In genomic region chr7:71412079-71412478, GRCm38 (mm10) we compare ENCODE assay signal across 9 mouse cellular contexts.
DNase-seq lines count a peak whose midpoint lies in the region; ATAC-seq and TF ChIP-seq lines count a peak whose summit lies in the region.
"Had no signal": no experiment of that assay in that cellular context is flagged by ENCODE, and none has a peak within 500 bp of the region (broad histone marks: within the 10 kb centered on the region; RNA-seq: fewer than 3 reads in every experiment).

No protein-coding gene starts in this region.

- DNase-seq in Patski (ENCODE audit: low read depth, low spot score), result peak; percentile 24
- DNase-seq in cerebellum, adult 9-11 months, result peak; percentile 20
- peak; percentile 32 to 76 for DNase-seq in frontal cortex, postnatal 10 days (ENCODE audit: low spot score in 2 of 2)
- DNase-seq in hindbrain, embryonic 11.5 days (ENCODE audit: low spot score), result peak; percentile 89
- DNase-seq in layer of hippocampus, adult 9-11 months, result peak; percentile 59
- peak; percentile 82 for DNase-seq in ovary, postnatal 36 days (ENCODE audit: low spot score)
- peak; percentile 44 for DNase-seq in urinary bladder, postnatal 10 days (ENCODE audit: low spot score)

- H3K9me3 ChIP-seq in hindbrain, embryonic 11.5 days (ENCODE audit: control insufficient read depth, low read length), result no peaks in the 10 kb centered on the region
- no peaks in the 10 kb centered on the region for H3K9me3 ChIP-seq in lung, embryonic 15.5 days

- peaks cover 3% of the 10 kb centered on the region for H3K27me3 ChIP-seq in Patski
- H3K27me3 ChIP-seq in hindbrain, embryonic 11.5 days (ENCODE audit: control insufficient read depth, insufficient read depth, low read length), result no peaks in the 10 kb centered on the region
- no peaks in the 10 kb centered on the region for H3K27me3 ChIP-seq in lung, embryonic 15.5 days

- POLR2A ChIA-PET in Patski (lab: Charles Lee), result interaction anchor here (0.5 to 1.0 kb wide), 4 partner anchors 28 to 519 kb away, joined by 3 to 8 read pairs (median 6); no protein-coding TSS in a partner anchor

- H3K4me1 ChIP-seq in hindbrain, embryonic 11.5 days (replicated peaks; ENCODE audit: control insufficient read depth, insufficient read depth, low read length), result no peaks in the 10 kb centered on the region; the same call in 1 of the 2 replicates
- peaks cover 35% of the 10 kb centered on the region for H3K4me1 ChIP-seq in lung, embryonic 15.5 days

- H3K27ac ChIP-seq in hindbrain, embryonic 11.5 days (ENCODE audit: low read depth, low read length), result no peak overlapping the region
- peak overlapping the region; percentile 90 for H3K27ac ChIP-seq in lung, embryonic 15.5 days
- H3K27ac ChIP-seq: macrophage had no signal

- 4% methylated on average over 12 of the region's 12 CpGs for WGBS in hindbrain, embryonic 11.5 days
- 1% methylated on average over 12 of the region's 12 CpGs for WGBS in lung, embryonic 15.5 days

- H3K4me2 ChIP-seq in hindbrain, embryonic 11.5 days (replicated peaks; ENCODE audit: low read depth, low read length), result peak overlapping the region; percentile 35
- H3K4me2 ChIP-seq in lung, embryonic 15.5 days, result peak overlapping the region; percentile 74

- no peaks in the 10 kb centered on the region for H3K36me3 ChIP-seq in hindbrain, embryonic 11.5 days (ENCODE audit: control insufficient read depth, insufficient read depth, low read length)
- H3K36me3 ChIP-seq in lung, embryonic 15.5 days, result no peaks in the 10 kb centered on the region

- H3K9ac ChIP-seq in hindbrain, embryonic 11.5 days (ENCODE audit: low read depth, low read length), result no peak overlapping the region
- peak overlapping the region; percentile 15; the same call in 1 of the 2 replicates for H3K9ac ChIP-seq in lung, embryonic 15.5 days

- CTCF ChIA-PET in Patski (lab: Charles Lee), result interaction anchor here (0.9 to 1.5 kb wide), 2 partner anchors 10 to 15 kb away, joined by 3 to 5 read pairs; no protein-coding TSS in a partner anchor

- H3K4me3 ChIP-seq in hindbrain, embryonic 11.5 days (ENCODE audit: low read depth, low read length), result peak overlapping the region; percentile 18
- peak overlapping the region; percentile 40 for H3K4me3 ChIP-seq in lung, embryonic 15.5 days

- peak; percentile 94 for TF ChIP-seq CTCF in Patski (IDR thresholded peaks at IDR 0.05)

- in situ Hi-C loops in Patski (cut with MboI; ENCODE audit: low pct_unique_long_range_greater_than_20kb), result loop anchor here (5.0 to 25.0 kb wide), 4 partner anchors 450 to 1917 kb away; no protein-coding TSS in a partner anchor

- peak; percentile 90 for ATAC-seq in Patski
- ATAC-seq in hindbrain, embryonic 11.5 days (ENCODE audit: low FRiP score), result peak; percentile 76
- peak; percentile 50 for ATAC-seq in lung, embryonic 15.5 days (ENCODE audit: borderline replicate concordance, extremely low read depth, low FRiP score, low TSS enrichment)

Comparison
In these comparisons a context has a peak if more than half of its experiments do, and no peak if none do; other contexts are left out.
1. DNase-seq: peak in every context shown above with its lines; median percentile 89 in hindbrain, embryonic 11.5 days; 82 in ovary, postnatal 36 days; 59 in layer of hippocampus, adult 9-11 months; 54 in frontal cortex, postnatal 10 days; 44 in urinary bladder, postnatal 10 days; 24 in Patski; 20 in cerebellum, adult 9-11 months.